Mouse (Mus musculus) bone marrow, adult 2 months (tissue): Measurements from ENCODE around the gene Urad.

Experiments used
- CTCF ChIP-seq: fragments of 200-500 bp; IDR thresholded peaks from 2 replicates; pipeline ENCODE4 v1.5.1; 2011; ENCODE audit warnings: low read length, control low read depth; ENCODE audit not compliant: control insufficient read depth, insufficient read depth
- POLR2A ChIP-seq: fragments of 200-500 bp; IDR thresholded peaks from 2 replicates; pipeline ENCODE4 v1.6.1; 2011; ENCODE audit warnings: low read depth, mild to moderate bottlenecking, control low read depth, low read length, borderline replicate concordance; ENCODE audit not compliant: control insufficient read depth

GRCm38 (mm10) chr5:147338967-147339366, 16.7 kb upstream of the Urad start:
- TF ChIP-seq CTCF (no peak), POLR2A (no peak)
